Mouse (Mus musculus) spleen, postnatal 4 days (tissue): ENCODE data around the gene Rdh11.

Source experiments
- DNase-seq, 2 experiments: peaks; one replicate each; pipeline ENCODE4 v3.0.0; 2022; ENCODE audit warnings: low spot score in 2 of 2

Rdh11 gene

DNA sequence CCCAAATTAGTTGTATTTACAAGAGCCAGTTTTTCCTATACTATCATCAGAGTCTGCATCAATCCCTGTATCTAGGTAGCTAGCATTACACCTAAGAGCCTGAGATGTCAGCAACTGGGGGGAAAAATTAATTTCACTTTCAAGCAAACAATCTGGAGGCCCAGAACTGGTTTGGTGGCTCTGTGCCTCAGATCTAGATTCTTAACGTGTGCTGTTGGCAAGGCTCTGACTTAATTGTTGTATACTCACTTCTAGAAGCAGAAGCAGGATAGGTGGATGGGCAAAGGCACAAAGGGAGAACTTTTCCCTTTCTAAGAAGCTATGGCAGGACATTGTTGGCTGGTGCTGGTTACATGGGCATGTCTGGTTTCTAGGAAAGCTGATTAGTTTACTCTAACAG is 52.7 kb downstream of the Rdh11 start:
- no peak for DNase-seq

DNA sequence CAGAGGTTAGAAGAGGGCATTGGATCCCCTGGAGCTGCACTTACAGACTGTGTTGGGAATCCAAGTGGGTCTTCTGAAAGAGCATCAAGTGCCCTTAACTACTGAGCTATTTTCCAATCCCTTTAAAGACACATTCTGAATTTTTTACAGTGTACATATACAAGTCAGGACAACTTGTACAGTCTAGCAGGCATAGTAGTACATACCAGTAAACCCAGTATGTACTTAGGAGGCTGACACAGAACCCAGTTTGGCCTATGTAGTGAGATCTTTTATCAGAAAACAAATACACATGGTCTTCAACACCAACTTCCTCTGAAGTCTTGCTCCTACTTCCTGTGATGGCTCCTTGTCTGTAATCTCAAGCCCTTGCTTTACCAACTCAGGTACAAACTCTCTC is 53.1 kb downstream of the Rdh11 start:
- no peak for DNase-seq

DNA sequence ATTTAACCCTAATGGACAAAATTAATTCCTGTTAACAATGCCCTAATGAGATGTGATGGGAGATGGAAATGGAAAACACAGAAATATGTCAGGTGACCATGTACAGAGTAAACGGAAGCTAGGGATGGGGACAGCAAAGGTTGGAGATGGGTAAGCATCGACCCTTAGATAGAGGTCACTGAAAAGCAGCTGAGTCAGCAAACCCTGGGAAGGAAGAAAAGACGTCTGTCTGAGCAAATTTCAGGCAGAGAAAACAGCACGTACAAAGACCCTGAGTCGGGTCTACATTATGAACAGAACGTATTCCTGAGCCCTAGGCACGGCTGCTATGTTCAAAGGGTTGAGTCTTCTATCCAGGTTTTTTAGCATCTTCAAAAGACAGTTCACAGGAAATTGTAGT is 55.1 kb downstream of the Rdh11 start:
- no peak for DNase-seq

DNA sequence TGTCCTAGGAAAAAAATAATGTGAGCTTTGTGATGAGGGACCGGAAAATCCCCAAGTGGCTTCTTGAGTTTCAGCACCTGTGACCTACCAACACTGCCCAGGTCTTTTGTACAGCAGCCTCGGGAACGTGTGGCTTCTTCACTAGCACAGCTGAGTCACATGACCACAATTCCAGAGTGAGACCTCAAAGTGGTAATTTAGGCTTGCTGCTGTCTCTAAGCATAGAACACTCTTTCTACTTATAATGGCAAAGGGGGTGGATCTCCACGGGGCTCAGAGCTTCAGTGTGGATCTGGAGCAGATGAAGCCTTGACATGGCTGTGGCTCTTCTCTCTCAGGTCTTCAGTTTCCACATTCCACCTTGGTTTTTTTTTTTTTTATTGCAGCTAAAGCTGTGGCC is 57.0 kb downstream of the Rdh11 start:
- DNase-seq = no peak

DNA sequence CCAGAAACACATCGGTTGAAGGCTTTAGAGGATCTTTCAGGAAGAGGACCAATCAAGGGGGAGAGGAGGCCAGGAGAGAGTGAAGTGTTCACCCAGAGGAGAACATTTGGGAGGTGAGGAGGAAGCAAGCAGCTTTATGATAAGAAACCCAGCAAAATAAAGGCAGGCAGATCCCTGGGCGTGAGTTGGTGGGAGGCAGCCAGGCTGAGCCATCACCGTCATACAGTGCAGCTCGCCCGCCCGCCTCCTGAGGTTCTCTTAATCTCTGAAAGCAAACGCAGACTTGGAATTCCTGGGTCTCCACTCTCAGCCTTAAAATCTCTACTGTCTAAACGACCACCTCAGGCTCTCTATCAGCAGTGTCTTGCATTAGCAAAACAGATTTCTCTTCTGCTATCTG is 57.4 kb downstream of the Rdh11 start:
- no peak for DNase-seq

DNA sequence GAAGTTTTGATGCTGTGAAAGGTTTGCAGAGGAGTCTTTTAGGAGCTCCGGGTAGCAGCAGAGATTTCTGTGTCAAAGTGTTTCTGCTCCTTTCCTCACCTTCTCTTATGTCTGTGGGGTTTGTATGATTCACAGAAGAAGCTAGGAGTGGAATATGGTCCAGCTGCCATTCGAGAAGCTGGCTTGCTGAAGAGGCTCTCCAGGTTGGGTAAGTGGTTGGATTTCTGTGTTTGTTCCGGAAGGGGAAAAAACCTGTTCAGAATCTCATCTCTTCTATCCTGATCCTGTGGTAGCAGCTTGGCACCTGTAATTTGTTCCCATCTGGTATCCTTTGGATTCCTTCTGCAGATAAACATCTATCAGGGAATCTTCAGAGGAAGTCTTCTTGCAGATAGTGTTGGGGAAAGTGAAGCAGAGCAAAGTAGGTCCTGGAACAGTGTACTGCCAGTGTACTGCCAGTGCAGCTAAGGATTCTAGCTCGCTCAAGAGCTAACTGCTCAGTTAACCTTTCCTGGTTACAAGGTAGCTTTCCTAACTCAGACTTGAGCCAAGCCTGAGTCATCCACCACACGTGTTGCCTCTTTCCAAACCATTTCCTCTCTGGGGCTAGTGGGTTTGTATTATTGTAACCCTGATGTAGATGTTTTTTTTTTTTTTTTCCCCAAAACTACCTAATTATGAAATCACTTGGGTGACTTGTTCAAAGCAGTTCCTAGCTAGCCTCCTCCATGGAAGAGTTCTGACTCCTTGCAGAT is 60.2 kb downstream of the Rdh11 start:
- DNase-seq = no peak

DNA sequence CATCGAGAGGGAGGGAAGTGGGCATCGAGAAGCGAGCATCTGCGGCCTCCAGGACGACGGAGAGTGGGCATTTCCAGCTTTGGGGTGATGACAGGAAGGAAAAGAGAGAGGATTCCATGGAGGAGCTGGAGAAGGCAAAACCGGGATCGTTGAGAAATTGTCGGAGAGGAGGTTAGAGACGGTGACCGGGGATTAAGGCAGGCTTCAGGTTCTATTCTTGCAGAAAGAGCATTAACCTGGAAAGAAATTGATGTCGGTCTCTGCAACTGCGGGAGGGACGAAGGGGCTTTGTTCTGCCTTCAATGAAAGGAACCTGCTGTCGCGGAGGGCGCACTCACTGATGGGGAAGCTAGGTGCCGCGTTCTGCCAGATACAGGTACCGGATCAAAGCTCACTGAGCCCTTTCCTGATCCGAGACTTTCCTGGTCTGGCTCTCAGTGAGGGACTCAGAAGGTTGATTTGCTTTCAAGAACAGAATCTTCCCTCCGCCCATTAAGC is 60.9 kb downstream of the Rdh11 start:
- DNase-seq = no peak

DNA sequence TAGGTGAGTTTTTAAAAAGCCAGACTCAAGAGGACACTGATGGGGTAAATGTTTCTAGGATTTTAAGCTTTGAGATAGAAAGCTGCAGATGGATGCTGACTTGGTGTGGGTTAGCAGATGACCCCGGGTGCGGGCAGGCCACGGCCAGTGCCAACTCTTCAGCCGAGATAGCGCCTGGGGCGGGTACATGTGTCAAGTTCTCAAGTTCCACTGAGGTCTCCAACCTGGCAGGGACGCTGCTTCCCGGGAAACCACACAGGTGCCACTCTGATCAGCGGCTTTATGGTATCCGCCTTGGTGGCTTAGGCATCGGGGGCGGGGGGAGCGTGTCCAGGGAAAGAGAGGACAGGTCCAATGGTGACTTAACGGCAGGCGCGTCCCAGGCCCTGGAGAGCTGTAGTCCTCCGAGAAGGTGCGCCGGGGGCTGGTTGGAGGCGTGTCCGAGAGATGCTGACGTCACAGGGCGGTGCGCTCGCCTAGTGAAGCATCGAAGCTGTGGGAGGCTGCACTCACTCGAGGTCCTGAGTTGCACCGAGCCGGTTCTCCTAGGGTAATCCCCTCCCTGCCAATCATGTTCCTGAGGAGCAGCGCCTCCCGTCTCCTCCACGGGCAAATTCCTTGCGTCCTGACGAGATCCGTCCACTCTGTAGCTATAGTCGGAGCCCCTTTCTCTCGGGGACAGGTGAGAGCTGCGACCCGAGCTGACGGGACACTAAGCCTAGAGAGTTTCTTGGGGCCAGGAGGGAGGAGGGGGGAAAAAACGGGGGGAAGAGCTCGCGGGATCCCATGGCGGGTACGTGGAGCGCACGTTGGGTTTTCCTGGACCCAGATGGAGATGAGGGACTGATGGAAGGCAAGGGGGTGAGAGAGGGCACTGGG is 61.6 kb downstream of the Rdh11 start, which contains the start of gene Arg2:
Gene Arg2 (plus strand): TSS at position 479 of the 879 bp plus-strand sequence.
- DNase-seq = peak; percentile 60 to 83
